Mouse (Mus musculus): ENCODE results near the gene Hist1h2bk.
"Not testable (repeated sequence)": the region's sequence is repeated elsewhere in the genome, so short reads cannot be mapped to it uniquely, and the experiment has no call there.

The Hist1h2bk gene

GRCm38 (mm10) chr13:22040464-22041141 lies 4.9 kb downstream of the Hist1h2bk start:
- DNase-seq (ENCODE audit: low read depth, low spot score) = no peak

GRCm38 (mm10) chr13:22041142-22041536 lies 5.5 kb downstream of the Hist1h2bk start, which contains the start of gene Hist1h4i:
Gene Hist1h4i, minus strand, starts transcription at chr13:22041362.
- DNase-seq (ENCODE audit: low read depth, low spot score) = peak; percentile 89

GRCm38 (mm10) chr13:22041651-22042567 lies 6.2 kb downstream of the Hist1h2bk start:
- no peak for DNase-seq (ENCODE audit: low read depth, low spot score)

GRCm38 (mm10) chr13:22042568-22043502 lies 7.2 kb downstream of the Hist1h2bk start, which contains the start of the genes Hist1h2ag and Hist1h2bj:
Gene Hist1h2ag, minus strand, starts transcription at chr13:22042944.
Gene Hist1h2bj, plus strand, starts transcription at chr13:22043214.
- DNase-seq (ENCODE audit: low read depth, low spot score) = peak; percentile 99

- DNase-seq (ENCODE audit: low read depth, low spot score) = no peak
These were observed 8.1 kb downstream of the Hist1h2bk start for GRCm38 (mm10) chr13:22043503-22044431.

- DNase-seq (ENCODE audit: low read depth, low spot score) = no peak
These were observed 8.9 kb downstream of the Hist1h2bk start for GRCm38 (mm10) chr13:22044432-22045155.

- DNase-seq (ENCODE audit: low read depth, low spot score) = no peak
These were observed 9.6 kb downstream of the Hist1h2bk start for GRCm38 (mm10) chr13:22045311-22045710.

- no peak for DNase-seq (ENCODE audit: low read depth, low spot score)
These were observed 13.4 kb downstream of the Hist1h2bk start for GRCm38 (mm10) chr13:22049041-22049440.

- no peak for DNase-seq (ENCODE audit: low read depth, low spot score)
These were observed 14.2 kb downstream of the Hist1h2bk start for GRCm38 (mm10) chr13:22049737-22050440.

- DNase-seq (ENCODE audit: low read depth, low spot score) = peak; percentile 72
These were observed 15.2 kb downstream of the Hist1h2bk start for GRCm38 (mm10) chr13:22050591-22051522.

- DNase-seq (ENCODE audit: low read depth, low spot score) = no peak
These were observed 15.8 kb downstream of the Hist1h2bk start for GRCm38 (mm10) chr13:22051523-22051859.

GRCm38 (mm10) chr13:22053754-22054153 lies 18.1 kb downstream of the Hist1h2bk start:
- no peak for DNase-seq (ENCODE audit: low read depth, low spot score)

GRCm38 (mm10) chr13:22061422-22061821 lies 25.8 kb downstream of the Hist1h2bk start:
- DNase-seq (ENCODE audit: low read depth, low spot score) = no peak

GRCm38 (mm10) chr13:22063468-22063867 lies 27.8 kb downstream of the Hist1h2bk start:
- no peak for DNase-seq (ENCODE audit: low read depth, low spot score)

GRCm38 (mm10) chr13:22084140-22084539 lies 48.5 kb downstream of the Hist1h2bk start, which contains the start of gene Vmn1r188:
Gene Vmn1r188, plus strand, starts transcription at chr13:22084440.
- DNase-seq (ENCODE audit: low read depth, low spot score) = not testable (repeated sequence)

Data from retina, adult 2 months (tissue).